Mouse (Mus musculus) hindbrain, postnatal 0 days (tissue): ENCODE measurements around the gene Cyp2j12. TPM values are rescaled to one million over a fixed set of nuclear protein-coding genes. Genes with fewer than 3 reads are reported as not detected.
A peak's percentile ranks its signal among the peaks of the same experiment; 100 is the strongest.
"Not testable (repeated sequence)": the region's sequence is repeated elsewhere in the genome, so short reads cannot be mapped to it uniquely, and the experiment has no call there.

Source experiments
- ATAC-seq: fragments of 200-750 bp; cut with Nextera tagmentation; 2 replicates; pipeline ENCODE4 v1.8.0; 2017; ENCODE audit warnings: mild to moderate bottlenecking, moderate TSS enrichment, moderate library complexity
- DNase-seq: peaks from one replicate; pipeline ENCODE4 v3.0.0-alpha.2; 2015; ENCODE audit warnings: low spot score
- H3K27ac ChIP-seq: fragments of 300-500 bp; sonication (generic); 2 replicates; pipeline ENCODE4 v1.5.1; 2014; ENCODE audit warnings: mild to moderate bottlenecking
- H3K27me3 ChIP-seq: fragments of 300-500 bp; sonication (generic); 2 replicates; pipeline ENCODE4 v1.6.1; 2014; ENCODE audit warnings: low read length, mixed read lengths; ENCODE audit not compliant: insufficient read depth
- H3K36me3 ChIP-seq: fragments of 300-500 bp; sonication (generic); 2 replicates; pipeline ENCODE4 v1.6.1; 2014; ENCODE audit warnings: low read length, mixed read lengths; ENCODE audit not compliant: insufficient read depth
- H3K4me1 ChIP-seq: fragments of 300-500 bp; sonication (generic); 2 replicates; pipeline ENCODE4 v1.6.1; 2014; ENCODE audit warnings: antibody characterized with exemption, low read length, mixed read lengths; ENCODE audit not compliant: insufficient read depth
- H3K4me2 ChIP-seq: fragments of 300-500 bp; sonication (generic); 2 replicates; pipeline ENCODE4 v1.6.1; 2014; ENCODE audit warnings: low read depth, mild to moderate bottlenecking, low read length, moderate library complexity, mixed read lengths
- H3K4me3 ChIP-seq: fragments of 300-500 bp; sonication (generic); 2 replicates; pipeline ENCODE4 v1.5.1; 2014; ENCODE audit warnings: low read length
- H3K9ac ChIP-seq: fragments of 300-500 bp; sonication (generic); replicated peaks from 2 replicates; pipeline ENCODE4 v1.6.1; 2014; ENCODE audit warnings: mild to moderate bottlenecking, low read length, moderate library complexity, mixed read lengths
- H3K9me3 ChIP-seq: fragments of 300-500 bp; sonication (generic); 2 replicates; pipeline ENCODE4 v1.6.1; 2016; ENCODE audit warnings: low read length, mixed read lengths
- CTCF ChIP-seq: IDR thresholded peaks from 2 replicates; pipeline ENCODE4 v1.5.1; 2016; ENCODE audit warnings: antibody characterized with exemption, control low read depth, low read depth
- WGBS: fragments of 180-500 bp; shearing (Covaris S2); extraction: QIAGEN DNeasy Blood & Tissue Kit; methylation state at CpG from one replicate; pipeline ENCODE4 v1.1.7; 2014; 5-methylcytosine and 5-hydroxymethylcytosine counted together
- polyA plus RNA-seq: library from polyadenylated mRNA; unstranded; fragments of >200 nt; fragmentation: Nextera tagmentation; extraction: Ambion mirVana; gene quantifications from 2 replicates; pipeline ENCODE4 v1.2.1, GENCODE M21; 2015
- total RNA-seq: library from RNA; depleted of rRNA; stranded (reverse); fragments of >200 nt; gene quantifications from 2 replicates; pipeline ENCODE4 v1.2.3, GENCODE M21; 2014; rRNA removed

Gene Cyp2j12
- not detected in 2 replicates for total RNA-seq
- polyA plus RNA-seq: not detected in 2 replicates

DNA sequence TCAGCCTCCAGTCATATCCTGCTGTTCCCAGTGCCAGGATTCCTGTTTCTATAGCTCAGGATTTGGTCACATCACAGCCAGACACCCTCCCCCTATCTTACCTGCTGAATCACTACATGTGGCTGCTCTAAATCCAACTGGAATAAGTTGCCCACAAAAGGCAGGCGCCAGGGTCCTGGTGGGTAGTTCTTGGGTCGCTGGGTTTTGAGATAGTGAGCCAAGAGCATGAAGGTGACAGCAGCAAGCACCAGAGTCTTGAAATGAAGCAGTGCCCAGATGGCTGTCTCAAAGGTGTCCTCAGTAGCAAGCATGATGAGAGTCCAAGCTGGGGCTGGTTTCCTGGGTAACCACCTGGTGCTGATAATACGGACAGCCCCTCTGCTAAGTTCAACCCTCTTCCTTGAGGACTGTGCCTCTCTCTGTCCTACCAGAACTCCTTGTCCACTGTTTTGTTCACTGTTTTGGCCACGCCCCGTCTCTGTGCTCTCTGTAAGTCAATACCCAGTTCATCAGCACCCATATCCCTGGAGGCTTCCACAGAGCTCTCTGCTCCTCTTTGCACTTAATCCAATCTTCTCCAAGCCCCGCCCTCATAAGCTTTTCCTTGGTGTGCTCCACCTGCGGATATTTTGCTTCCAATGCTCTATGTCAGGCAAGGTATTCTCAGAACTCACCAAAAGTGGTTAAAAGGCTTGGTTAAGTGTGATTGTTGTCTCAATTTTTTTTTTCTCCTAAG, at the start of gene Cyp2j12:
Gene Cyp2j12, minus strand, starts transcription at position 421 of the 736 bp plus-strand sequence.
- WGBS: 74% methylated on average over 7 of the region's 7 CpGs
- Histone ChIP-seq H3K4me3 (no peak within 1 kb of the TSS), H3K4me1 (no peaks in the 10 kb centered on the region), H3K9ac (no peak within 1 kb of the TSS), H3K4me2 (no peak within 1 kb of the TSS), H3K36me3 (no peaks in the 10 kb centered on the region), H3K9me3 (no peaks in the 10 kb centered on the region), H3K27me3 (no peaks in the 10 kb centered on the region), H3K27ac (no peak within 1 kb of the TSS)
- TF ChIP-seq CTCF: no peak
- ATAC-seq: 0 out of 2 replicates have a peak, but pooled peaks have one; percentile 24
- no peak for DNase-seq

DNA sequence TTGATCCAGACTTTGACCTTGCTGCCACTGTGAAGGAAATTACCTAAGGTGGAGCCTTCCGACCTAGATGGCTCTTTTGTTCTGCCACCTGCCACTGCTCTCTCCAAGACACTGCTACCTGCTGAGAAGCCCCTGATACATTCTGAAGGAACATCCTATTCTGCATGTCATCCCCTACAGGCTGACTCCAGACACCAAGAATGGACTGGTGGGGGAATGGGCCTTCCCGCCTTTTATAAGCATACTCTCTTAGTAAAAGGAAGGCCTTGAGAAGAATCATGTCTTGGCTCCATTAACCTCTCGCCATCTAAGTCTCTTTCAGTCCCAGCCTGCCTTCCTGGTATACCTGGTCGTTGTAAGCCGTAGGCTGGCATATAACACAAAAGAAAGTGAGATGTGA, 48.4 kb upstream of the Cyp2j12 start:
- H3K27ac ChIP-seq, H3K36me3 ChIP-seq, H3K9me3 ChIP-seq, ATAC-seq, H3K9ac ChIP-seq, H3K27me3 ChIP-seq, DNase-seq, H3K4me3 ChIP-seq, H3K4me1 ChIP-seq, H3K4me2 ChIP-seq: not testable (repeated sequence)
- WGBS: 94% methylated on average over 5 of the region's 5 CpGs

DNA sequence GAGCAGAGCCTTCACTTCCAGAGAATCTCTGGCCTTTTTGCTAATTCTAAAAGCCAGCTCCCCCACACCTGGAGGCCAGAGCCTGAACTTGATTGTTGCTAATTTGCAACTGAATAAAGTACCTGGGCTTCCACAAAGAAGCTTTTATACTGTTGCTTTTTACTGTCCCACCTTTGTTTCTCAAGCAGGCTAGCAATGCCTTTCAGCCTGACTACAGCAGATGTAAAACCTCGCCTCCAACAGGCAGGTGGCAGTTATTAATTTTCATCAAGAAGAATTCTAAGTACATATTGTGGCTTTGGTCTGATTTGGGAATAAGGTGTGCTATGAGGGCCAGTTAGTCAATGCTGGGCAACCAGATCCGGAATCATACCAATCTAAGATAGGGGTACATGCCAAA, 47.7 kb upstream of the Cyp2j12 start:
- DNase-seq, H3K4me1 ChIP-seq, H3K9ac ChIP-seq, H3K36me3 ChIP-seq, H3K4me3 ChIP-seq, H3K9me3 ChIP-seq, H3K4me2 ChIP-seq, H3K27me3 ChIP-seq, ATAC-seq, H3K27ac ChIP-seq: not testable (repeated sequence)
- 90% methylated on average over 2 of the region's 2 CpGs for WGBS

DNA sequence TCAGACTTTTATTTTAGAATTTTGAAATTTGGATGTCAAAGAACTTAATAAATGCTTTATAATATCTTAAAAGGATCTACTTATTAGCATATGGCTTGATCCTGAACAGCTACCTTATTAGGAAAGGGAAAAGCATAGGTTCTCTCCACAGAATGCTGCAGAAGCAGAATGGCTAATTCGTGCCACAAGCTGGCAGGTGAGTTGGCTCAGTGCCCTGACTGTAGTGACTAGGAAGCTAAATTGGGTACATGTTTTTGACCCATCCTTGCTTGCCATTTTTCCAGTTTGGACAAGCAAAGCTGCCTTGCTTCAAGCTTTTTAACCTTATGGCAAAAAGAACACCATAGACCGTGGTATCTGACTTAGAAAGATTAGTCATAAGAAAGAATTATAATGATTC, 47.2 kb upstream of the Cyp2j12 start:
- not testable (repeated sequence) for ATAC-seq, H3K4me1 ChIP-seq, DNase-seq, H3K4me2 ChIP-seq, H3K9me3 ChIP-seq, H3K27ac ChIP-seq, H3K27me3 ChIP-seq, H3K36me3 ChIP-seq, H3K4me3 ChIP-seq, H3K9ac ChIP-seq
- 87% methylated on average over 2 of the region's 2 CpGs for WGBS

DNA sequence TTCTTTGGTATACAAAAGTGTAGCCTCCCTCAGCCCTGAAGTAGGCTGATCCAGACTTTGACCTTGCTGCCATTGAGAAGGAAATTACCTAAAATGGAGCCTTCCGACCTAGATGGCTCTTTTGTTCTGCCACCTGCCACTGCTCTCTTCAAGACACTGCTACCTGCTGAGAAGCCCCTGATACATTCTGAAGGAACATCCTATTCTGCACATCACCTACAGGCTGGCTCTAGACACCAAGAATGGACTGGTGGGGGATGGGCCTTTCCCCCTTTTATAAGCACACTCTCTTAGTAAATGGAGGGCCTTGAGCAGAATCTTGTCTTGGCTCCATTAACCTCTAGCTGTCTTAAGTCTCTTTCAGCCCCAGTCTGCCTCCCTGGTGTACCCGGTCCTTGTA, 43.8 kb upstream of the Cyp2j12 start:
- H3K27me3 ChIP-seq, H3K4me1 ChIP-seq, ATAC-seq, H3K9ac ChIP-seq, H3K4me2 ChIP-seq, H3K9me3 ChIP-seq, H3K36me3 ChIP-seq, H3K4me3 ChIP-seq, H3K27ac ChIP-seq, DNase-seq: not testable (repeated sequence)
- 84% methylated on average over 2 of the region's 2 CpGs for WGBS

DNA sequence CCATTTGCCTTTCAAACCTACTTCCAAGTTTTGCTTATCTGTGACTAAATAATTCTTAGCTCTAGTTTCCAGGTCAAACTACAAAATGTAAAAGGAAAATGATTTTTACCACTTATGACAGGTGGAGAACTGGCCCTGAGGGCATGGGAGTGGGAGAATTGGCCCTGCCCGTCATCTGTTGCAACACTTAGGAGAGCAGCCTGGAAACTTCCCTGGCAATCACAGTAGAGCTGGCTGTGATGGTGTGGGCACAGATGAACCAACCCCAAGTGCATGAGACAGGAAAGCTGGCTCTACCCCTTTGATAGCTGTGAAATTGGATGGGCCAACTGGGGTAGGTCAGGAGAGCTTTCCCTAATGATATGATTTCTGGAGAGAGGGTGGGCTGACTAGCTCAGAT, 21.9 kb upstream of the Cyp2j12 start:
- 89% methylated on average over 1 of the region's 1 CpGs for WGBS
- Histone ChIP-seq H3K4me3 (no peak overlapping the region), H3K4me2 (no peak overlapping the region), H3K36me3 (no peaks in the 10 kb centered on the region), H3K9ac (no peak overlapping the region), H3K27me3 (no peaks in the 10 kb centered on the region), H3K4me1 (no peaks in the 10 kb centered on the region), H3K27ac (no peak overlapping the region), H3K9me3 (no peaks in the 10 kb centered on the region)
- no peak for TF ChIP-seq CTCF
- DNase-seq: no peak
- ATAC-seq: no peak

DNA sequence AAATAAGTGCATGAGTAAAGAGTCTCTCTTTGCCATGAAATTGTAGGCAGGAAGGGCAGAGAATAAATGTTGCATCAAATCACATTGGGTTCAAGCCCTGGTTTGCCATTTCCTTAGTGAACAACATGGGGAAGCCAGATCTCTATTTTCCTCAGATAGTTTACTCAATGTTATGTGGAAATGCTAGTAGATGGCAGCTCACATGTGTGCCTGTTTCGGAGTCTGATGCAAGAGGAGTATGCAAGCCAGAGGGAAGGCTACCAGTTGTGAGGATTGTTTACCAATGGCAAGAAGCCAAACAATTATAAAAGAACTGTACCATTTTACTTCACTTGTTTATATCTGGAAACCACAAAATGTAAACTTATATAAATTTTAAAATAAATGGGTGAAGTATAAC, 20.6 kb upstream of the Cyp2j12 start:
- H3K27ac ChIP-seq: no peak overlapping the region
- ATAC-seq (no peak), DNase-seq (no peak)
- H3K4me3 ChIP-seq: no peak overlapping the region
- WGBS: 80% methylated on average over 1 of the region's 1 CpGs
- H3K9me3 ChIP-seq: no peaks in the 10 kb centered on the region
- no peak for TF ChIP-seq CTCF
- no peak overlapping the region for H3K9ac ChIP-seq
- no peaks in the 10 kb centered on the region for H3K4me1 ChIP-seq
- H3K27me3 ChIP-seq: no peaks in the 10 kb centered on the region
- no peaks in the 10 kb centered on the region for H3K36me3 ChIP-seq
- no peak overlapping the region for H3K4me2 ChIP-seq
